Mouse (Mus musculus) erythroblast, adult 5-6 weeks (primary cell): ENCODE results near the gene Ndufa6. TPM values are rescaled to one million over a fixed set of nuclear protein-coding genes. Genes with fewer than 3 reads are reported as not detected.
A peak's percentile ranks its signal among the peaks of the same experiment; 100 is the strongest.
"Not testable (repeated sequence)": the region's sequence is repeated elsewhere in the genome, so short reads cannot be mapped to it uniquely, and the experiment has no call there.

Experiments used
- ATAC-seq: replicated peaks from 2 replicates; pipeline ENCODE4 v1.8.0; 2016; ENCODE audit warnings: moderate number of reproducible peaks, mild to moderate bottlenecking, moderate TSS enrichment, inconsistent platforms; ENCODE audit not compliant: poor library complexity, low FRiP score, severe bottlenecking
- total RNA-seq, 2 experiments: library from RNA; stranded (forward) in 1 of 2; stranded (reverse) in 1 of 2; fragments of 150-400 nt in 1 of 2; fragments of 200-764, 138-1000 nt in 1 of 2; gene quantifications; 2 replicates each; pipeline versions ENCODE4 v1.2.3 to v1.2.4; 2015 to 2017; ENCODE audit warnings: low replicate concordance in 2 of 2

Gene Ndufa6
- total RNA-seq, 2 experiments from 2014 or later = 34.2 to 55.3 TPM

- no peak for ATAC-seq
Measured at GRCm38 (mm10) chr15:82372446-82372845, 18.3 kb upstream of the Ndufa6 start.

- no peak for ATAC-seq
Measured at GRCm38 (mm10) chr15:82368851-82369250, 14.7 kb upstream of the Ndufa6 start.

- ATAC-seq = no peak
Measured at GRCm38 (mm10) chr15:82368146-82368545, 14.0 kb upstream of the Ndufa6 start.

- ATAC-seq = not testable (repeated sequence)
Measured at GRCm38 (mm10) chr15:82364561-82364960, 10.4 kb upstream of the Ndufa6 start.

GRCm38 (mm10) chr15:82363801-82364200 is 9.7 kb upstream of the Ndufa6 start:
- not testable (repeated sequence) for ATAC-seq

- no peak for ATAC-seq
Measured at GRCm38 (mm10) chr15:82362234-82362633, 8.1 kb upstream of the Ndufa6 start.

GRCm38 (mm10) chr15:82361459-82362018 is 7.4 kb upstream of the Ndufa6 start:
- ATAC-seq = no peak

- ATAC-seq = no peak
Measured at GRCm38 (mm10) chr15:82358431-82359260, 4.5 kb upstream of the Ndufa6 start.

GRCm38 (mm10) chr15:82353745-82354113 is 393 bp downstream of the Ndufa6 start:
- ATAC-seq = no peak; the same call in 1 of the 2 replicates

- peak; percentile 7; the same call in 1 of the 2 replicates for ATAC-seq
Measured at GRCm38 (mm10) chr15:82353078-82353744, 911 bp downstream of the Ndufa6 start.

- no peak for ATAC-seq
Measured at GRCm38 (mm10) chr15:82351480-82351879, 2.6 kb downstream of the Ndufa6 start.

- no peak for ATAC-seq
Measured at GRCm38 (mm10) chr15:82350349-82350748, 3.8 kb downstream of the Ndufa6 start.

- no peak for ATAC-seq
Measured at GRCm38 (mm10) chr15:82348999-82349341, 5.2 kb downstream of the Ndufa6 start.

- ATAC-seq = no peak
Measured at GRCm38 (mm10) chr15:82348258-82348998, 5.7 kb downstream of the Ndufa6 start.

GRCm38 (mm10) chr15:82347852-82348251 is 6.3 kb downstream of the Ndufa6 start:
- no peak for ATAC-seq

GRCm38 (mm10) chr15:82347303-82347676 is 6.8 kb downstream of the Ndufa6 start:
- ATAC-seq = no peak

- ATAC-seq = peak; percentile 3
Measured at GRCm38 (mm10) chr15:82346580-82347302, 7.4 kb downstream of the Ndufa6 start.

- ATAC-seq = peak; percentile 69
Measured at GRCm38 (mm10) chr15:82345820-82346470, 8.2 kb downstream of the Ndufa6 start.

- no peak for ATAC-seq
Measured at GRCm38 (mm10) chr15:82344971-82345370, 9.2 kb downstream of the Ndufa6 start.
